Mouse (Mus musculus): ENCODE data around the gene Filip1. TPM values are rescaled to one million over a fixed set of nuclear protein-coding genes. Genes with fewer than 3 reads are reported as not detected.

Filip1 gene
- polyA plus RNA-seq, 1 experiment: 2.9 TPM

DNA sequence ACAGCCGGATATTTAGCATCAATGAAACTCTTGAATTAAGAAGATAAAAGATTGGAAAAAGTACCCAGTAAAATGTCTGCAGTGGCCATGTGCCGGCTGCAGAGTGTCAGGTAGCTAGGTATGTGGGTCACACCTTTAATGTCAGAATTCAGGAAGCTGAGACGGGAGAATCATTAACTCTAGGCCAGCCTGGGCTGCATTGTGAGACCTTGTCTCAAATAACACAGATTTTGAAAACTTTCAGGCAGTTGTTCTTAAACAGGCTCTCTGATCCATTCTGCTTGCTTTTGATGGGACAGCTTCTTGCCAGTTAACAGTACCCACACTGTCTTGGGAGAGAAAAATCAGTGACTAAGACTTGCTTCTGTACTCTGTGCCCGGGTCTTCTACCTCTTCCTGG lies 43.1 kb downstream of the Filip1 start:
- H3K4me1 ChIP-seq (ENCODE audit: control insufficient read depth, insufficient read depth, low read length): no peaks in the 10 kb centered on the region
- H3K4me3 ChIP-seq (replicated peaks; ENCODE audit: insufficient read depth, low read depth, low read length): no peak overlapping the region
- no peaks in the 10 kb centered on the region for H3K27me3 ChIP-seq (ENCODE audit: control insufficient read depth, insufficient read depth, low read length)
- TF ChIP-seq CTCF (IDR thresholded peaks at IDR 0.05; ENCODE audit: borderline replicate concordance, insufficient read depth, low read depth, low read length): no peak
- TF ChIP-seq POLR2A (IDR thresholded peaks at IDR 0.05; ENCODE audit: borderline replicate concordance, insufficient read depth, low read length): no peak
- H3K27ac ChIP-seq (ENCODE audit: insufficient read depth, low read length): no peak overlapping the region
- WGBS: 77% methylated on average over 4 of the region's 4 CpGs
- DNase-seq: no peak

DNA sequence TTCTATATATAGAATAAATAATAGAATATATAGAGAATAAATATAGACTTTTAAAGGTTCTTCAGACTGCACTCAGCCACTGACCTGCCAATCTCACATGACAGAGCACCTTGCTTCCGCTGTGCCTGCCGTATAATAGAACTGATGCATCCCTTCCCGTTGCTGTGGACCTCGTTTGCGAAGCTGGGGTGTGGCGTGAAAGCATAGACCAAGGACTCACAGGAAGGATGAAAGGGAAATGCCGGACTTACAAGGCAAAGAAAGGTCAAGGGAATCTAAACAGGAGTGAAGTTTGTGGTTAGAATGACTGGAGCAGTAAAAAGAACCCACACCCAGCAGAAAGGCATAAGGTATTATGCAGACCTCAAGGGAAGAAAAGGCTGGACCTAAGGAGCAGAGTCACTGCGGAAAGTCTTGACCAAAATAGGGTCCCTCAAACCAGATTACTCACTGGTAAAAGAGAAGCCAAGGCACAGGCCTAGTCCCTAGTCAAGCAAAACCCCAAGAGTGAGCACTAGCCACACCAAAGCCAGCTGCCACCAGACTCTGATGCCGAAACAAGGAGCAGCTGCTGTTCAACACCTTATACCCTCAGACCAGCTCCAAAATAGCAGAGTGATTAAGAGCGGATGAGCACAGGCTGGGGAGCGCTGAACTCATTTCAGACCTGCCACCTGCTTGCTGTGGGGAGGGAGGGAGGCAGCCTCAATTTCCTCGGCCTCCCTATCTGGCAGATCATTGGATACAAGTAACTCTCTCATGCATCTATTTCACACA lies 45.8 kb downstream of the Filip1 start:
- DNase-seq: no peak
- H3K27me3 ChIP-seq (ENCODE audit: control insufficient read depth, insufficient read depth, low read length): no peaks in the 10 kb centered on the region
- TF ChIP-seq CTCF (IDR thresholded peaks at IDR 0.05; ENCODE audit: borderline replicate concordance, insufficient read depth, low read depth, low read length): no peak
- H3K4me1 ChIP-seq (ENCODE audit: control insufficient read depth, insufficient read depth, low read length): no peaks in the 10 kb centered on the region
- H3K4me3 ChIP-seq (replicated peaks; ENCODE audit: insufficient read depth, low read depth, low read length): no peak overlapping the region
- H3K27ac ChIP-seq (ENCODE audit: insufficient read depth, low read length): no peak overlapping the region
- WGBS: 87% methylated on average over 12 of the region's 12 CpGs

- 53% methylated on average over 14 of the region's 14 CpGs for WGBS
- Histone ChIP-seq H3K27ac (ENCODE audit: insufficient read depth, low read length) (no peak overlapping the region), H3K27me3 (ENCODE audit: control insufficient read depth, insufficient read depth, low read length) (no peaks in the 10 kb centered on the region), H3K4me3 (replicated peaks; ENCODE audit: insufficient read depth, low read depth, low read length) (no peak overlapping the region), H3K4me1 (ENCODE audit: control insufficient read depth, insufficient read depth, low read length) (no peaks in the 10 kb centered on the region)
- TF ChIP-seq CTCF (IDR thresholded peaks at IDR 0.05; ENCODE audit: borderline replicate concordance, insufficient read depth, low read depth, low read length) (no peak), POLR2A (IDR thresholded peaks at IDR 0.05; ENCODE audit: borderline replicate concordance, insufficient read depth, low read length) (no peak)
- DNase-seq: no peak
These were observed 46.9 kb downstream of the Filip1 start for GRCm38 (mm10) chr9:79965600-79966392.

DNA sequence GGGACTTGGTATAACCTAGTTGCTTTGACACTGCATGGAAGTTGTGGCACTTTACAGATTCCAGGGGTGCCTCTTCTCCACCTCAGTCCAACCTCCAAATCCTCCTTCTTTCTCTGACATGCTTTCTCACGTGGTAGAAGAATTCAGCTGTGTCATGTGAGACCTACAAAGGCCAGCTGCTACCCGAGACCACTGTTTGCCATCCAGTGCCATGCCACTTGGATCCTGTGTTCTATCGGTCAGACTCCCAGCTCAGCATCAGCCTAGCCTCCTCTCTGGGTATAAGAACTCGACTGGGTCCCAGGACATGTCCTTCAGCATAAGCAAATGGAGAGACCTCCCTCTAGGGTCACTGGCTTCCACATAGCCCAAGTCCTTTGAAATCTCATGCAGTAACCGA lies 47.6 kb downstream of the Filip1 start:
- no peak overlapping the region for H3K4me3 ChIP-seq (replicated peaks; ENCODE audit: insufficient read depth, low read depth, low read length)
- TF ChIP-seq POLR2A (IDR thresholded peaks at IDR 0.05; ENCODE audit: borderline replicate concordance, insufficient read depth, low read length): no peak
- TF ChIP-seq CTCF (IDR thresholded peaks at IDR 0.05; ENCODE audit: borderline replicate concordance, insufficient read depth, low read depth, low read length): no peak
- H3K27me3 ChIP-seq (ENCODE audit: control insufficient read depth, insufficient read depth, low read length): no peaks in the 10 kb centered on the region
- H3K27ac ChIP-seq (ENCODE audit: insufficient read depth, low read length): no peak overlapping the region
- 76% methylated on average over 5 of the region's 5 CpGs for WGBS
- no peaks in the 10 kb centered on the region for H3K4me1 ChIP-seq (ENCODE audit: control insufficient read depth, insufficient read depth, low read length)
- no peak for DNase-seq

DNA sequence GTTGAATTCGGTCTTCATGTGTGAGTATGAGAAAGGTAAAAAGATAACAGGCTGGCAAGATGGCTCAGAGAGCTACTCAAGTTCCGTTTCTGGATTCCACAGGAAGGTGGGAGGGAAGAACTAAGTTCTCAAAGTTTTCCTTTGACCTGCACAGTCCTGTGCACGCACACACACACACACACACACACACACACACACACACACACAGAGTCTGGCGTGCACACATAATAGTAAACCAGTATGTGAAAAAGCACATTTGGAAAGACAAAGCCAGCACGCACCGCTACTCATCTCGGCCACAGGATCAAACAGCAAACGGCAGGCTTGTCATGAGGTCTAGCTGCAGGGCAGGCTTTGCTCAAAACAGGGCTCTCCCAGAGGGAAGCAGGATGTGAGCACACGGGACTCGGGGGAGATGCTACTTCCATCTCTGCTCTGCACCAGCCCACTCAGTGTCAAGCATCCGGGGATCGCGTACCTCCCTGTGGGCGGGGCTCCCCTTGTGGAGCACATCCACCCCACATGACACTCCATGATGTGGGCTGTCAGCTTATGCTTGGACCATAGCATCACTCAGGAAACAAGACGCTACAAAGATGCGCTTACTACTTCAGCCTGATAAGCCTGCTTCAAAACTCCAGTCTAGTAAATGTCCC lies 50.9 kb downstream of the Filip1 start:
- peak overlapping the region; percentile 66 for H3K4me3 ChIP-seq (replicated peaks; ENCODE audit: insufficient read depth, low read depth, low read length)
- no peaks in the 10 kb centered on the region for H3K27me3 ChIP-seq (ENCODE audit: control insufficient read depth, insufficient read depth, low read length)
- TF ChIP-seq POLR2A (IDR thresholded peaks at IDR 0.05; ENCODE audit: borderline replicate concordance, insufficient read depth, low read length): no peak
- no peak for TF ChIP-seq CTCF (IDR thresholded peaks at IDR 0.05; ENCODE audit: borderline replicate concordance, insufficient read depth, low read depth, low read length)
- peak; percentile 12 to 13 for DNase-seq
- no peak overlapping the region for H3K27ac ChIP-seq (ENCODE audit: insufficient read depth, low read length)
- H3K4me1 ChIP-seq (ENCODE audit: control insufficient read depth, insufficient read depth, low read length): no peaks in the 10 kb centered on the region
- 41% methylated on average over 16 of the region's 16 CpGs for WGBS

GRCm38 (mm10) chr9:79960453-79960852 lies 52.2 kb downstream of the Filip1 start:
- WGBS: 90% methylated on average over 6 of the region's 6 CpGs
- no peak overlapping the region for H3K4me3 ChIP-seq (replicated peaks; ENCODE audit: insufficient read depth, low read depth, low read length)

GRCm38 (mm10) chr9:79958395-79958794 lies 54.3 kb downstream of the Filip1 start:
- 53% methylated on average over 3 of the region's 3 CpGs for WGBS
- no peaks in the 10 kb centered on the region for H3K4me1 ChIP-seq (ENCODE audit: control insufficient read depth, insufficient read depth, low read length)

More at GRCm38 (mm10) chr9:79960453-79960852, 52.2 kb downstream of the Filip1 start:
- DNase-seq: no peak
- TF ChIP-seq CTCF (IDR thresholded peaks at IDR 0.05; ENCODE audit: borderline replicate concordance, insufficient read depth, low read depth, low read length): no peak
- no peak for TF ChIP-seq POLR2A (IDR thresholded peaks at IDR 0.05; ENCODE audit: borderline replicate concordance, insufficient read depth, low read length)
- Histone ChIP-seq H3K27me3 (ENCODE audit: control insufficient read depth, insufficient read depth, low read length) (no peaks in the 10 kb centered on the region), H3K4me1 (ENCODE audit: control insufficient read depth, insufficient read depth, low read length) (no peaks in the 10 kb centered on the region), H3K27ac (ENCODE audit: insufficient read depth, low read length) (no peak overlapping the region)

More at GRCm38 (mm10) chr9:79958395-79958794, 54.3 kb downstream of the Filip1 start:
- TF ChIP-seq POLR2A (IDR thresholded peaks at IDR 0.05; ENCODE audit: borderline replicate concordance, insufficient read depth, low read length) (no peak), CTCF (IDR thresholded peaks at IDR 0.05; ENCODE audit: borderline replicate concordance, insufficient read depth, low read depth, low read length) (no peak)
- Histone ChIP-seq H3K4me3 (replicated peaks; ENCODE audit: insufficient read depth, low read depth, low read length) (no peak overlapping the region), H3K27me3 (ENCODE audit: control insufficient read depth, insufficient read depth, low read length) (no peaks in the 10 kb centered on the region), H3K27ac (ENCODE audit: insufficient read depth, low read length) (no peak overlapping the region)
- no peak for DNase-seq
